Mouse (Mus musculus) heart, adult 2 months (tissue): ENCODE results near the gene Casp9. TPM values are rescaled to one million over a fixed set of nuclear protein-coding genes. Genes with fewer than 3 reads are reported as not detected.

Experiments used
- DNase-seq, 2 experiments: peaks; one replicate each; pipeline ENCODE4 v3.0.0; 2021
- H3K27ac ChIP-seq: fragments of 200-600 bp; 2 replicates; pipeline ENCODE4 v1.8.1; 2022
- H3K27me3 ChIP-seq: fragments of 200-500 bp; 2 replicates; pipeline ENCODE4 v1.6.1; 2012; ENCODE audit warnings: mild to moderate bottlenecking, low read length, inconsistent platforms, mixed read lengths; ENCODE audit not compliant: control insufficient read depth, insufficient read depth
- H3K36me3 ChIP-seq: fragments of 200-500 bp; 2 replicates; pipeline ENCODE4 v1.6.1; 2012; ENCODE audit warnings: low read length, inconsistent platforms; ENCODE audit not compliant: control insufficient read depth, insufficient read depth
- H3K4me1 ChIP-seq: fragments of 200-500 bp; 2 replicates; pipeline ENCODE4 v1.6.1; 2011; ENCODE audit warnings: low read length; ENCODE audit not compliant: control insufficient read depth, insufficient read depth
- H3K4me3 ChIP-seq: fragments of 200-600 bp; 2 replicates; pipeline ENCODE4 v1.8.1; 2022
- H3K79me2 ChIP-seq: fragments of 200-500 bp; replicated peaks from 2 replicates; pipeline ENCODE4 v1.6.1; 2012; ENCODE audit warnings: mild to moderate bottlenecking, inconsistent platforms, low read length, moderate library complexity, mixed read lengths; ENCODE audit not compliant: control insufficient read depth, insufficient read depth
- H3K9ac ChIP-seq: fragments of 200-500 bp; 2 replicates; pipeline ENCODE4 v1.6.1; 2012; ENCODE audit warnings: low read depth, mild to moderate bottlenecking, control low read depth, inconsistent platforms, low read length, mixed read lengths
- CTCF ChIP-seq: fragments of 200-600 bp; IDR thresholded peaks from 2 replicates; pipeline ENCODE4 v1.8.1; 2022; ENCODE audit warnings: antibody characterized with exemption, mild to moderate bottlenecking, moderate library complexity
- EP300 ChIP-seq: fragments of 200-500 bp; IDR thresholded peaks from 2 replicates; pipeline ENCODE4 v1.6.1; 2011; ENCODE audit warnings: low read depth, low read length, control low read depth; ENCODE audit not compliant: insufficient read depth
- POLR2A ChIP-seq: fragments of 200-500 bp; IDR thresholded peaks from 2 replicates; pipeline ENCODE4 v1.6.1; 2011; ENCODE audit warnings: mild to moderate bottlenecking, low read depth, low read length, control low read depth; ENCODE audit not compliant: insufficient read depth
- WGBS: fragments of 180-500 bp; shearing (Covaris S2); methylation state at CpG from one replicate; pipeline ENCODE4 v1.1.7; 2018; 5-methylcytosine and 5-hydroxymethylcytosine counted together
- intact Hi-C: fragments of 180-260 bp; cut with DNase I; formaldehyde crosslinking; loops from one replicate; pipeline ENCODE4 v1.15.1; 2025
- polyA plus RNA-seq: library from polyadenylated mRNA; depleted of rRNA; stranded (reverse); fragments of >200 nt; gene quantifications from 2 replicates; pipeline ENCODE4 v1.2.3, GENCODE M21; 2012
- total RNA-seq, 2 experiments: library from RNA; stranded (reverse); gene quantifications; 2 replicates each; pipeline ENCODE4 v1.2.3; 2021

Gene Casp9
- total and polyA plus RNA-seq, 3 experiments = 7.5 to 10.0 (median 8.1) TPM

DNA sequence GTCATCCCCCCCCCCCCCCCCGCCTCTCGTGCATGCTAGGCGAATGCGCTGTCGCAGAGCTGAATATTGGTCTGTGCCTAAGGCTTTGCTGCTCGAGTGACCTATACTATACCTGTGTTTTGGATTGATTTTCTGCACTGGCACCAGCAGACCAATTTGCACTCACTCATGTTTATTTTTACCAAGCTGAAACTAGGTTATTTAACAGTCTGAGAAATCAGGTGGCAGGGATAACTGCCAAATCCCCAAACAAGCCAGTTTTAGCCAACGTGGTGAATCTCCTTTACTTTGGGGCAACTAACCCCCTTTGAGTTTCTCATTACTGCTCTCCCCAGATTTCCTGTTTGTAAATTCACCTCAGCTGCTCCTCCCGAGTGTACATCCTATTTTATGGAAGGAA, 1.5 kb upstream of the Casp9 start:
- Histone ChIP-seq H3K27me3 (no peaks in the 10 kb centered on the region), H3K4me1 (peaks cover 6% of the 10 kb centered on the region), H3K9ac (no peak overlapping the region), H3K27ac (no peak overlapping the region), H3K79me2 (0 out of 2 replicates have a peak, but pooled peaks cover 2% of the 10 kb centered on the region), H3K4me3 (no peak overlapping the region), H3K36me3 (no peaks in the 10 kb centered on the region; the same call in 1 of the 2 replicates)
- DNase-seq = no peak
- 84% methylated on average over 8 of the region's 8 CpGs for WGBS
- TF ChIP-seq CTCF (no peak), POLR2A (no peak), EP300 (no peak)
- intact Hi-C loops = loop anchor here (10.0 kb wide), 1 partner anchor 657 kb away; the partner anchor contains the start of gene Szrd1

DNA sequence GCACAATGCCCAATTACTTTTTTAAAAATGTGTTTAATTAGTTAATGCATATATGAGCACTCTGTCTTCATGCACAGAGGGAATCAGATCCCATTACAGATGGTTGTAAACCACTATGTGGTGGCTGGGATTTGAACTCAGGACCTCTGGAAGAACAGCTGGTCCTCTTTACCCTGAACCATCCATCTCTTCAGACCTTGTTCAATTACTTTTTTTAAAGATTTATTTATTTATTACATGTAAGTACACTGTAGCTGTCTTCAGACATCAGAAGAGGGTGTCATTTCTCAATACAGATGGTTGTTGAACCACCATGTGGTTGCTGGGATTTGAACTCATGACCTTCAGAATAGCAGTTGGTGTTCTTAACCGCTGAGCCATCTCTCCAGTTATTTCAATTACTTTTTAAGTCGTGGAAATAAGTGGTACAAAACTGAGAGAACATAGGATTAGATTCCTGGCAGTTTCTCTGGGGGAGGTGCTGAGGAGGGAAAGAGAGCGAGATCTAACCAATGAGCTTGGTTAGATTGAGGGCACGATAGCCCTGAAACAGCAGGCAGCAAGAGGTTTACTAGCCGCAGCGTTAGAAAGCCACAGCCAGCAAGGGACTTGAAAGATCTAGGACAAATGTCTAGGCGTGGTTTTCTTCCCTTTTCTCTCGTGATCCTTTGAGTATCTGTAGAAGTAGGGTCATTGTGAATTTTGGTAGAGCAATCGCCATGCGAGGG, 694 bp upstream of the Casp9 start:
- no peak for DNase-seq
- Histone ChIP-seq H3K4me3 (peak overlapping the region; percentile 43), H3K79me2 (0 out of 2 replicates have a peak, but pooled peaks cover 4% of the 10 kb centered on the region), H3K4me1 (peaks cover 6% of the 10 kb centered on the region), H3K27me3 (no peaks in the 10 kb centered on the region), H3K27ac (peak overlapping the region; percentile 92), H3K9ac (peak overlapping the region; percentile 47), H3K36me3 (no peaks in the 10 kb centered on the region; the same call in 1 of the 2 replicates)
- WGBS = 13% methylated on average over 10 of the region's 10 CpGs
- TF ChIP-seq EP300 = no peak
- TF ChIP-seq CTCF = no peak
- intact Hi-C loops = loop anchor here (10.0 kb wide), 1 partner anchor 658 kb away; the partner anchor contains the start of gene Szrd1

DNA sequence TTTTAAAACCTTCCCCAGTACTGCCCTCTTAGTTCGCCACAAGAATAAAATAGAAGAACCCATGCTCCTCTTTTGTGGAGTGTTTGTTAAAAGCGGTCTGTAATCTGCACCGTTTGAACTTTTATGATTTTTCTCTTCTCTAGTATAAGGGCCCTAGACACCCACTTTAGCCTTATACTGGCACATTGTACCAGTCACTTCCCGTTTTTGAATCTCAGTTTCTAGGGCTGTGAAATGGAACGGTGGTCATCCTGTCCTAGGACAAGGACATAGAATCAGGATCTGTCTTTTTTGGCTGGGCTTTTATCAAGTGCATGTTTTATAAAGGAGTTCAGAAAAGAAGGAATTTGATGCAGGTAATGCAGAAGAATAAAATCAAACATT, 732 bp downstream of the Casp9 start:
- Histone ChIP-seq H3K4me3 (peak overlapping the region; percentile 89), H3K27me3 (no peaks in the 10 kb centered on the region), H3K4me1 (peaks cover 6% of the 10 kb centered on the region), H3K9ac (peak overlapping the region; percentile 67), H3K36me3 (no peaks in the 10 kb centered on the region; the same call in 1 of the 2 replicates), H3K27ac (peak overlapping the region; percentile 92), H3K79me2 (0 out of 2 replicates have a peak, but pooled peaks cover 4% of the 10 kb centered on the region)
- 3% methylated on average over 5 of the region's 5 CpGs for WGBS
- intact Hi-C loops = loop anchor here (10.0 kb wide), 1 partner anchor 659 kb away; the partner anchor contains the start of gene Szrd1
- TF ChIP-seq EP300 = no peak
- TF ChIP-seq CTCF = no peak
- TF ChIP-seq POLR2A = no peak
- DNase-seq = no peak

DNA sequence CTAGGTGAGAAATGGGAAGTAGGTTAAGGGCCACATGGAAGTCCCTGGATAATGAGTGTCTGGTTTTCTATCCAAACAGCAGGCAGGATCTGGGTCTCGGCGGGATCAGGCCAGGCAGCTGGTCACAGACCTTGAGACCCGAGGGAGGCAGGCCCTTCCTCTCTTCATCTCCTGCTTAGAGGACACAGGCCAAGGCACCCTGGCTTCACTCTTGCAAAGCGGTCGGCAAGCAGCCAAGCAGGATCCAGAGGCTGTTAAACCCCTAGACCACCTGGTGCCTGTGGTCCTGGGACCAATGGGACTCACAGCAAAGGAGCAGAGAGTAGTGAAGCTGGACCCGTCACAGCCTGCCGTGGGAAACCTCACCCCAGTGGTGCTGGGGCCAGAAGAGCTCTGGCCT, 2.9 kb downstream of the Casp9 start:
- no peak for TF ChIP-seq CTCF
- no peak for TF ChIP-seq EP300
- no peak for TF ChIP-seq POLR2A
- H3K27ac ChIP-seq = no peak overlapping the region
- no peaks in the 10 kb centered on the region for H3K27me3 ChIP-seq
- H3K36me3 ChIP-seq = no peaks in the 10 kb centered on the region; the same call in 1 of the 2 replicates
- intact Hi-C loops = loop anchor here (10.0 kb wide), 1 partner anchor 662 kb away; the partner anchor contains the start of gene Szrd1
- no peak overlapping the region for H3K9ac ChIP-seq
- 63% methylated on average over 7 of the region's 7 CpGs for WGBS
- no peak for DNase-seq
- H3K4me1 ChIP-seq = peaks cover 3% of the 10 kb centered on the region
- no peak overlapping the region for H3K4me3 ChIP-seq
- H3K79me2 ChIP-seq = 0 out of 2 replicates have a peak, but pooled peaks cover 4% of the 10 kb centered on the region

DNA sequence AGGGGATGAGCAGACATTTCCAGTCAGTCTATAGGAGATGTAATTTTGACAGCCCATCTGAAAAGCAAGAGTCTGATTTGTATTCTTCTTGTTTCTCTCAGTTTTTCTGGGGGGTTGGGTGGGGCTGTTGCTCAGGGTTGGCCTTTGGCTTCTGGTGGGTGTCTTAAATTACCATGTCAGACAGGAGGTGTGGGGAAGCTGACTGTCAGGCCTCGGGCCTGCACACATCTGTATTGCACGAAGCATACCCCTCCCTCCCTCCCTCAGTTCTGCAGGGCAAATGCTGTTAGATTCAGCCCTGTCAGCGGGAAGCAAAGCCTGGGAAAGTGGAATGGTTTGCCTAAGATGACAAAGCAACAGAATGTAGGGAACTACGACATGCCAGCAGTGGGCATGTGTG, 3.5 kb downstream of the Casp9 start:
- intact Hi-C loops = loop anchor here (10.0 kb wide), 1 partner anchor 662 kb away; the partner anchor contains the start of gene Szrd1
- Histone ChIP-seq H3K27ac (no peak overlapping the region), H3K36me3 (no peaks in the 10 kb centered on the region; the same call in 1 of the 2 replicates), H3K79me2 (0 out of 2 replicates have a peak, but pooled peaks cover 4% of the 10 kb centered on the region), H3K4me1 (peaks cover 3% of the 10 kb centered on the region), H3K4me3 (no peak overlapping the region), H3K27me3 (no peaks in the 10 kb centered on the region), H3K9ac (no peak overlapping the region)
- TF ChIP-seq POLR2A = no peak
- no peak for TF ChIP-seq EP300
- no peak for TF ChIP-seq CTCF
- DNase-seq = no peak
- WGBS = 94% methylated on average over 4 of the region's 4 CpGs

DNA sequence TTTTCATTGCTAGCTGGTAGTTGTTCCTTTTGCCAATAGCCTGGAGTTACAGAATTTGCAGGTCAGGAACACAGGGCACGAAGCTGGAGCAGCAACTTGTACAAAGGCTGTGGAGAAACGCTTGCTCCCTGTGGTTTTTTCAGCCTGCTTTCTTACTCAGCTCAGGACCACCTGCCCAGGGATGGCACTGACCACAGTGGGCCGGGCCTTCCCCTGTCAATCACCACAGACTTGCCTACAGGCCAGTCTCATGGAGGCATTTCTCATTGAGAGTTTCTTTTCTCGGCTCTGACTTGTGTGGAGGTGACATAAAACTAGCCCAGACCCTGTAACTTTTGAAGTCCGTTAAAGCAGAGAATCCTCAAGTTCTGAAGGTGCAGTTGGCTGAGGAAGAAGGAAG, 4.1 kb downstream of the Casp9 start:
- TF ChIP-seq CTCF (no peak), POLR2A (no peak), EP300 (no peak)
- WGBS = 92% methylated on average over 5 of the region's 5 CpGs
- Histone ChIP-seq H3K9ac (no peak overlapping the region), H3K79me2 (0 out of 2 replicates have a peak, but pooled peaks cover 4% of the 10 kb centered on the region), H3K36me3 (no peaks in the 10 kb centered on the region; the same call in 1 of the 2 replicates), H3K4me3 (no peak overlapping the region), H3K4me1 (peaks cover 3% of the 10 kb centered on the region), H3K27ac (no peak overlapping the region), H3K27me3 (no peaks in the 10 kb centered on the region)
- intact Hi-C loops = loop anchor here (10.0 kb wide), 1 partner anchor 663 kb away; the partner anchor contains the start of gene Szrd1
- DNase-seq = no peak
